Mouse (Mus musculus): ENCODE data around the gene Loxl4. TPM values are rescaled to one million over a fixed set of nuclear protein-coding genes. Genes with fewer than 3 reads are reported as not detected.

Loxl4 gene
- polyA plus RNA-seq, 1 experiment from 2014 or later, result 0.29 TPM

DNA sequence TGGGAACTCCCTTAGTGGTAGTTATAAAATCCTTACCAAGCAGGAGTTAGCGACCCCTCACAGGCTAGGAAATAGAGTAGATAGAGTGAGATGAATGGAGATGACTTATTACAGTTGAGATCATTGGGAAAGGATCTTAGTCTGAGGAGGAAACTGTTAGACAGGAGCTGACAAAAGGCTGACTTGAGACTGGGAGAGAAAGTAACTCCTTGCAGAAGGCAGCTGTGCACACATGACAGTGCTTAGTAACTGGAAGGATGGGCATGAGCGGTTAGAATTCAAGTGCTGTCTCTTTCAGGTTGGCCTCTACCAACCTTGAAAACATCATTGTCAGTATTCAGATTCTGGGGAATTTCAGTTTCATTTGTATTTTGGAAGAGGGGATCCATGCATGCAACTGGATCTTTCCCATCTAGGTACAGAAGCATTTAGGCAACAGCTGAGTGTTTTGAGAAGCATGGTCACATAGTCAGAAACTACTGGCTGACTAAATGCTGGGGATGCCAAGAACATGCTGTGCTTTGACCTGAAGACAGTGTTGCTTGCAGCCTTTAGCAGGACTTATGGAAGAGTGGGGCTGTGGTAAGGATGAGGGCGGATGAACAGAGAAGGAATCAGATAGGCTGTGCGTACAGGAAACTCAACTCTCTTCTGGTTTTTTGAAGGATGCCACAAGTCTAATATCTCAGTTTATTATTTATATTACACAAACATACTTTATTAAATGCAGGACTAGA, 46.2 kb downstream of the Loxl4 start:
- Histone ChIP-seq H3K27me3 (ENCODE audit: control insufficient read depth, insufficient read depth, low read length) (no peaks in the 10 kb centered on the region), H3K9me3 (replicated peaks; ENCODE audit: control insufficient read depth, low read length) (no peaks in the 10 kb centered on the region), H3K4me2 (ENCODE audit: low read depth, low read length) (no peak overlapping the region), H3K4me1 (ENCODE audit: control insufficient read depth, insufficient read depth, low read length) (no peaks in the 10 kb centered on the region; the same call in 1 of the 2 replicates), H3K36me3 (ENCODE audit: control insufficient read depth, insufficient read depth) (peaks cover 13% of the 10 kb centered on the region), H3K9ac (ENCODE audit: low read length) (no peak overlapping the region), H3K4me3 (ENCODE audit: low read length) (no peak overlapping the region), H3K27ac (ENCODE audit: low read length) (no peak overlapping the region)
- no peak for ATAC-seq (replicated peaks; ENCODE audit: extremely low read depth, insufficient read depth, low FRiP score)
- 81% methylated on average over 4 of the region's 4 CpGs for WGBS

DNA sequence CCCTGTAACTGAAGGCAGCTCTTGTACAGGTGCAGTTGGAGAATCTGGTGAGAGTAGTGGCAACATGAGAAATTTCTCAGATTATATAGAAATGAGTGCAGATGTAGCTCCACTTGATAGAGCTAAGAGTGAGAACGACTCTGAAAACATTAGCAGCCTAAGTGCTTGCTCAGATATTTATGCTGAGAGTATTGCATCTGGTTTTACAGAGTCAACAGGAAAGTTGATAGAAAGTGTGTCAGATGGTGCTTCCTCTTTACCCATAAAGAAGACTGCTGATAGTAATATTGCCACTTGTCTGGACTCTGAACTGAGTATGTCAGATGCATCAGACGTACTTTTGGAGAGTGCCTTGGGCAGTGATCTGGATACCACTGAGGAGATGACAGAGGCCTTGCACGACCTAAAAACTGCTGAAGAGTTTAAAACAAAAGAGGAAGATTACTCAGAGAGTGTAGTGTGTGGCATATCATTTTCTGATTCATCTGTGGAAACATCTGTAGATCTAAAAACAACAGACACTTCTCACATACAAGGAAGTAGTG, 48.8 kb downstream of the Loxl4 start:
- Histone ChIP-seq H3K4me3 (ENCODE audit: low read length) (no peak overlapping the region), H3K9me3 (replicated peaks; ENCODE audit: control insufficient read depth, low read length) (no peaks in the 10 kb centered on the region), H3K4me2 (ENCODE audit: low read depth, low read length) (no peak overlapping the region), H3K9ac (ENCODE audit: low read length) (no peak overlapping the region), H3K4me1 (ENCODE audit: control insufficient read depth, insufficient read depth, low read length) (no peaks in the 10 kb centered on the region; the same call in 1 of the 2 replicates), H3K27ac (ENCODE audit: low read length) (no peak overlapping the region), H3K27me3 (ENCODE audit: control insufficient read depth, insufficient read depth, low read length) (no peaks in the 10 kb centered on the region), H3K36me3 (ENCODE audit: control insufficient read depth, insufficient read depth) (peaks cover 13% of the 10 kb centered on the region)
- WGBS, result 76% methylated on average over 3 of the region's 3 CpGs
- ATAC-seq (replicated peaks; ENCODE audit: extremely low read depth, insufficient read depth, low FRiP score), result no peak

DNA sequence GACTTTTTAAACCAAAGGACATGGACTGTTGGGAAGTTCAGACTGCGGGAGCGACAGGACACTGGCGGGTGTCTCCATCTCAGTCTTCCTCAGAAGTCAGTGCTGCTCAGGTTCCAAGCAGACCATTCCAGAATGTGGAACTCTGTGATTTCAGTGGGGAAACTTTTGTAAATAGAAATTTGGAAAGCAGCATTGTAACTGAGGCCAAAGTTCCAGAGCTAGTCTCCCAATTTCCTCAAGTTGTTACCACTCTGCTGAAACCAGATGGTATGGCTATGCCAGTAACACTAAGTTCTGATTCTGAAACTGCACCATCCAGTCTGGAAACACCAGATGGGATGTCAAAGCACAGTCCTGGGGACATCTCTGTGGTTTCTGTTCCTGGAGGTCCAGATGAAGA, 49.6 kb downstream of the Loxl4 start:
- H3K4me1 ChIP-seq (ENCODE audit: control insufficient read depth, insufficient read depth, low read length), result no peaks in the 10 kb centered on the region; the same call in 1 of the 2 replicates
- no peak for ATAC-seq (replicated peaks; ENCODE audit: extremely low read depth, insufficient read depth, low FRiP score)
- H3K4me2 ChIP-seq (ENCODE audit: low read depth, low read length), result no peak overlapping the region
- 93% methylated on average over 3 of the region's 3 CpGs for WGBS
- H3K9me3 ChIP-seq (replicated peaks; ENCODE audit: control insufficient read depth, low read length), result no peaks in the 10 kb centered on the region
- H3K4me3 ChIP-seq (ENCODE audit: low read length), result no peak overlapping the region
- no peak overlapping the region for H3K9ac ChIP-seq (ENCODE audit: low read length)
- H3K36me3 ChIP-seq (ENCODE audit: control insufficient read depth, insufficient read depth), result peaks cover 13% of the 10 kb centered on the region
- no peak overlapping the region for H3K27ac ChIP-seq (ENCODE audit: low read length)
- no peaks in the 10 kb centered on the region for H3K27me3 ChIP-seq (ENCODE audit: control insufficient read depth, insufficient read depth, low read length)

DNA sequence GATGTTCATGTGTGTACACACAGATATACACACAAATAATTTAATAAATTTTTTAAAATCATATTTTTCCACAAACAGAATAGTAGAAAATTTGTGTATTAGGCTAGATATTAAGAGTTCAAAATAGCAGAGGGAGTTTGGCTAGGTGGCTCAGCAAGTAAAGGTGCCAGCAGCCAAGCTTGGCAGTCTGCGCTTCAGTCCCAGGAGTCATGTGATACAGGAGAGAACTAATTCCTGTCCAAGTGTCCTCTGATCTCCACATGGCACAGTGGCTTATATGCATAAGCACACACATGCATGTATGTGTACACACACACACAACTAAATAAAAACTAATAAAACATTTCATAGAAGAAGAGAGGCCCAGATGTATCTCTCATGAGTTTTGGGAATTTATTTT, 50.6 kb downstream of the Loxl4 start:
- Histone ChIP-seq H3K9me3 (replicated peaks; ENCODE audit: control insufficient read depth, low read length) (no peaks in the 10 kb centered on the region), H3K36me3 (ENCODE audit: control insufficient read depth, insufficient read depth) (peaks cover 13% of the 10 kb centered on the region), H3K27me3 (ENCODE audit: control insufficient read depth, insufficient read depth, low read length) (no peaks in the 10 kb centered on the region), H3K27ac (ENCODE audit: low read length) (no peak overlapping the region), H3K4me2 (ENCODE audit: low read depth, low read length) (no peak overlapping the region), H3K4me3 (ENCODE audit: low read length) (no peak overlapping the region), H3K4me1 (ENCODE audit: control insufficient read depth, insufficient read depth, low read length) (no peaks in the 10 kb centered on the region; the same call in 1 of the 2 replicates), H3K9ac (ENCODE audit: low read length) (no peak overlapping the region)
- WGBS, result 66% methylated on average over 1 of the region's 1 CpGs
- no peak for ATAC-seq (replicated peaks; ENCODE audit: extremely low read depth, insufficient read depth, low FRiP score)

DNA sequence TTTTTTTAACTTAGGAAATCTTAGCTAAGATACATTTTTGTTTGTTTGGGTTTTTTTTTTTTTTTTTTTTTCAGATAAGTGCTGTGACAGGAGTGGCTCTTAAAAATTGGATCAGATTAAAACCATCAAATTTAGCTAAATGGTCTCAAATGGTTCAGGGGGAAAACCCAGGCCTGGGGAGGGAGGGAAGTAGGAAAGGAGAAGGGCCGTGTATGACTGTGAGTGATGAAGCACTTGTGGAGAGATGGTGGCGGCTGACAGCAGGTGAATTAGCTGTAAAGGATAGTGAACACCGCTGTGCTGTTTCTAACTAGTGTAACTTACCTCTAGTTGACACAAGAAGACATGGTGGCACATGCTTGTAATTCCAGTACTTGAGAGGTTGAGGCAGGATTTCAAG, 53.9 kb downstream of the Loxl4 start:
- H3K4me1 ChIP-seq (ENCODE audit: control insufficient read depth, insufficient read depth, low read length), result no peaks in the 10 kb centered on the region; the same call in 1 of the 2 replicates
- H3K4me3 ChIP-seq (ENCODE audit: low read length), result no peak overlapping the region
- H3K27ac ChIP-seq (ENCODE audit: low read length), result no peak overlapping the region
- WGBS, result 68% methylated on average over 3 of the region's 3 CpGs
- no peak for ATAC-seq (replicated peaks; ENCODE audit: extremely low read depth, insufficient read depth, low FRiP score)
- H3K27me3 ChIP-seq (ENCODE audit: control insufficient read depth, insufficient read depth, low read length), result no peaks in the 10 kb centered on the region
- peaks cover 11% of the 10 kb centered on the region for H3K36me3 ChIP-seq (ENCODE audit: control insufficient read depth, insufficient read depth)
- H3K9ac ChIP-seq (ENCODE audit: low read length), result no peak overlapping the region
- H3K4me2 ChIP-seq (ENCODE audit: low read depth, low read length), result no peak overlapping the region
- no peaks in the 10 kb centered on the region for H3K9me3 ChIP-seq (replicated peaks; ENCODE audit: control insufficient read depth, low read length)

Other genes with a start within 250 kb of the Loxl4 start
- gene Crtac1, start 181.0 kb downstream of the Loxl4 start, polyA plus RNA-seq (2015; fragmentation: Nextera tagmentation; extraction: Ambion mirVana), result 0.85 and 1.00 TPM in 2 replicates
- 13.7 and 14.3 TPM in 2 replicates for gene R3hcc1l, start 94.1 kb downstream of the Loxl4 start, polyA plus RNA-seq (2015; fragmentation: Nextera tagmentation; extraction: Ambion mirVana)
- 5.5 TPM in 2 replicates for gene Pyroxd2, start 140.0 kb upstream of the Loxl4 start, polyA plus RNA-seq (2015; fragmentation: Nextera tagmentation; extraction: Ambion mirVana)
- 6.7 and 6.8 TPM in 2 replicates for gene Hps1, start 167.2 kb upstream of the Loxl4 start, polyA plus RNA-seq (2015; fragmentation: Nextera tagmentation; extraction: Ambion mirVana)

Data from heart, embryonic 16.5 days (tissue).